Mouse (Mus musculus) hematopoietic stem cell, adult 5-6 weeks (primary cell): ENCODE measurements around the gene Adrm1. TPM values are rescaled to one million over a fixed set of nuclear protein-coding genes. Genes with fewer than 3 reads are reported as not detected.

Experiments used
- ATAC-seq, 2 experiments: fragments of 125-278 bp in 1 of 2; replicated peaks in 1 of 2; 2 replicates each; pipeline ENCODE4 v1.8.0; 2016 to 2017; ENCODE audit warnings: inconsistent platforms in 2 of 2, mild to moderate bottlenecking in 2 of 2, moderate number of reproducible peaks in 2 of 2, low read depth in 1 of 2, moderate TSS enrichment in 1 of 2; ENCODE audit not compliant: low FRiP score in 2 of 2, poor library complexity in 2 of 2, severe bottlenecking in 2 of 2, insufficient read depth in 1 of 2, low TSS enrichment in 1 of 2
- total RNA-seq: library from RNA; stranded (forward); fragments of 172-1452, 232-1000 nt; gene quantifications from 2 replicates; pipeline ENCODE4 v1.2.3, GENCODE M21; 2017

Adrm1 gene
- 35.0 and 45.6 TPM in 2 replicates for total RNA-seq

- peak; percentile 85 to 88 for ATAC-seq
Measured at GRCm38 (mm10) chr2:180170806-180171521, at the start of gene Adrm1. Gene Adrm1 (plus strand): TSS chr2:180171485.

- ATAC-seq, result no peak
Measured at GRCm38 (mm10) chr2:180124192-180124591, 47.1 kb upstream of the Adrm1 start.

GRCm38 (mm10) chr2:180126195-180126594, 45.1 kb upstream of the Adrm1 start:
- peak; percentile 23 to 42; a peak in 1 of 4 replicates for ATAC-seq

- ATAC-seq, result peak; percentile 25 to 68; a peak in 1 of 4 replicates
Measured at GRCm38 (mm10) chr2:180127675-180128074, 43.6 kb upstream of the Adrm1 start.

GRCm38 (mm10) chr2:180133231-180133630, 38.1 kb upstream of the Adrm1 start:
- no peak for ATAC-seq

- no peak for ATAC-seq
Measured at GRCm38 (mm10) chr2:180133911-180134310, 37.4 kb upstream of the Adrm1 start.

GRCm38 (mm10) chr2:180135414-180135813, 35.9 kb upstream of the Adrm1 start:
- no peak for ATAC-seq

GRCm38 (mm10) chr2:180146091-180146490, 25.2 kb upstream of the Adrm1 start:
- no peak for ATAC-seq

- ATAC-seq, result no peak
Measured at GRCm38 (mm10) chr2:180147379-180147778, 23.9 kb upstream of the Adrm1 start.

- no peak for ATAC-seq
Measured at GRCm38 (mm10) chr2:180148551-180148950, 22.7 kb upstream of the Adrm1 start.

- no peak for ATAC-seq
Measured at GRCm38 (mm10) chr2:180154796-180155195, 16.5 kb upstream of the Adrm1 start.

GRCm38 (mm10) chr2:180158627-180159026, 12.7 kb upstream of the Adrm1 start:
- ATAC-seq, result no peak

- no peak for ATAC-seq
Measured at GRCm38 (mm10) chr2:180165855-180166254, 5.4 kb upstream of the Adrm1 start.

- ATAC-seq, result no peak
Measured at GRCm38 (mm10) chr2:180166869-180167268, 4.4 kb upstream of the Adrm1 start.

- ATAC-seq, result no peak
Measured at GRCm38 (mm10) chr2:180170151-180170805, 1.0 kb upstream of the Adrm1 start.

GRCm38 (mm10) chr2:180171522-180172070, 311 bp downstream of the Adrm1 start:
- 0 out of 4 replicates have a peak, but pooled peaks of 1 of the 2 experiments have one; percentile 7 for ATAC-seq

- no peak for ATAC-seq
Measured at GRCm38 (mm10) chr2:180172152-180172551, 867 bp downstream of the Adrm1 start.

- ATAC-seq, result no peak
Measured at GRCm38 (mm10) chr2:180173163-180173562, 1.9 kb downstream of the Adrm1 start.
